Mouse (Mus musculus) midbrain, embryonic 12.5 days (tissue): ENCODE results near the gene Aen. TPM values are rescaled to one million over a fixed set of nuclear protein-coding genes. Genes with fewer than 3 reads are reported as not detected.

Source experiments
- ATAC-seq: fragments of 200-750 bp; cut with Nextera tagmentation; 2 replicates; pipeline ENCODE4 v1.8.0; 2017; ENCODE audit warnings: low read depth, moderate TSS enrichment, moderate library complexity; ENCODE audit not compliant: low FRiP score
- H3K27ac ChIP-seq: fragments of 300-500 bp; sonication (generic); replicated peaks from 2 replicates; pipeline ENCODE4 v1.5.1; 2016; ENCODE audit warnings: mild to moderate bottlenecking
- H3K27me3 ChIP-seq: fragments of 300-500 bp; sonication (generic); 2 replicates; pipeline ENCODE4 v1.6.1; 2016; ENCODE audit warnings: mild to moderate bottlenecking
- H3K36me3 ChIP-seq: fragments of 300-500 bp; sonication (generic); 2 replicates; pipeline ENCODE4 v1.6.1; 2016
- H3K4me1 ChIP-seq: fragments of 300-500 bp; sonication (generic); 2 replicates; pipeline ENCODE4 v1.6.1; 2016
- H3K4me2 ChIP-seq: fragments of 300-500 bp; sonication (generic); replicated peaks from 2 replicates; pipeline ENCODE4 v1.6.1; 2016; ENCODE audit warnings: mild to moderate bottlenecking, moderate library complexity
- H3K4me3 ChIP-seq: fragments of 300-500 bp; sonication (generic); 2 replicates; pipeline ENCODE4 v1.5.1; 2016; ENCODE audit warnings: mild to moderate bottlenecking
- H3K9ac ChIP-seq: fragments of 300-500 bp; sonication (generic); replicated peaks from 2 replicates; pipeline ENCODE4 v1.6.1; 2016; ENCODE audit warnings: mild to moderate bottlenecking, moderate library complexity
- H3K9me3 ChIP-seq: fragments of 300-500 bp; sonication (generic); 2 replicates; pipeline ENCODE4 v1.6.1; 2016; ENCODE audit warnings: mild to moderate bottlenecking
- WGBS: fragments of 180-500 bp; shearing (Covaris S2); methylation state at CpG from one replicate; pipeline ENCODE4 v1.1.7; 2016; 5-methylcytosine and 5-hydroxymethylcytosine counted together
- polyA plus RNA-seq: library from polyadenylated mRNA; unstranded; fragments of >200 nt; fragmentation: Nextera tagmentation; extraction: Ambion mirVana; gene quantifications from 2 replicates; pipeline ENCODE4 v1.2.1, GENCODE M21; 2016

Gene Aen
- polyA plus RNA-seq: 50.1 and 51.3 TPM in 2 replicates

- H3K4me2 ChIP-seq: peak within 1 kb of the TSS; percentile 93
- peak within 1 kb of the TSS; percentile 69 for H3K9ac ChIP-seq
- no peaks in the 10 kb centered on the region for H3K36me3 ChIP-seq
- peak within 1 kb of the TSS; percentile 94 for H3K4me3 ChIP-seq
- no peaks in the 10 kb centered on the region for H3K9me3 ChIP-seq
- WGBS: 5% methylated on average over 53 of the region's 53 CpGs
- peaks cover 19% of the 10 kb centered on the region for H3K4me1 ChIP-seq
- ATAC-seq: peak; percentile 98
- no peak within 1 kb of the TSS for H3K27ac ChIP-seq
- no peaks in the 10 kb centered on the region; the same call in 1 of the 2 replicates for H3K27me3 ChIP-seq
Observed at GRCm38 (mm10) chr7:78895653-78896333, at the start of gene Aen. TSS of gene Aen (plus strand) at chr7:78895854.

- no peak for ATAC-seq
- Histone ChIP-seq H3K4me1 (peaks cover 9% of the 10 kb centered on the region), H3K9me3 (no peaks in the 10 kb centered on the region), H3K36me3 (peaks cover 26% of the 10 kb centered on the region), H3K4me3 (peak overlapping the region; percentile 82), H3K9ac (peak overlapping the region; percentile 85), H3K27ac (no peak overlapping the region), H3K4me2 (peak overlapping the region; percentile 65), H3K27me3 (no peaks in the 10 kb centered on the region)
- 35% methylated on average over 12 of the region's 12 CpGs for WGBS
Observed at GRCm38 (mm10) chr7:78846066-78846716, 49.5 kb upstream of the Aen start.

GRCm38 (mm10) chr7:78846737-78847434 lies 48.8 kb upstream of the Aen start, which contains the start of gene Det1:
TSS of gene Det1 (minus strand) at chr7:78847263.
- peak within 1 kb of the TSS; percentile 65 for H3K4me2 ChIP-seq
- peak; percentile 96 for ATAC-seq
- H3K9ac ChIP-seq: peak within 1 kb of the TSS; percentile 85
- no peaks in the 10 kb centered on the region for H3K27me3 ChIP-seq
- peak within 1 kb of the TSS; percentile 64 for H3K27ac ChIP-seq
- H3K4me1 ChIP-seq: peaks cover 9% of the 10 kb centered on the region
- H3K9me3 ChIP-seq: no peaks in the 10 kb centered on the region
- under 1% methylated on average over 54 of the region's 54 CpGs for WGBS
- H3K4me3 ChIP-seq: peak within 1 kb of the TSS; percentile 82
- peaks cover 22% of the 10 kb centered on the region for H3K36me3 ChIP-seq

GRCm38 (mm10) chr7:78854051-78854450 lies 41.6 kb upstream of the Aen start:
- no peak overlapping the region for H3K4me3 ChIP-seq
- H3K4me2 ChIP-seq: no peak overlapping the region
- no peak for ATAC-seq
- H3K4me1 ChIP-seq: no peaks in the 10 kb centered on the region
- H3K9me3 ChIP-seq: no peaks in the 10 kb centered on the region
- no peaks in the 10 kb centered on the region for H3K36me3 ChIP-seq
- H3K27me3 ChIP-seq: 0 out of 2 replicates have a peak, but pooled peaks cover 8% of the 10 kb centered on the region
- no peak overlapping the region for H3K27ac ChIP-seq
- no peak overlapping the region for H3K9ac ChIP-seq
- 76% methylated on average over 4 of the region's 4 CpGs for WGBS

- no peak overlapping the region for H3K4me2 ChIP-seq
- H3K27ac ChIP-seq: no peak overlapping the region
- WGBS: 61% methylated on average over 5 of the region's 5 CpGs
- no peak overlapping the region for H3K9ac ChIP-seq
- H3K27me3 ChIP-seq: 0 out of 2 replicates have a peak, but pooled peaks cover 8% of the 10 kb centered on the region
- no peak overlapping the region for H3K4me3 ChIP-seq
- no peak for ATAC-seq
- no peaks in the 10 kb centered on the region for H3K36me3 ChIP-seq
- no peaks in the 10 kb centered on the region for H3K4me1 ChIP-seq
- no peaks in the 10 kb centered on the region for H3K9me3 ChIP-seq
Observed at GRCm38 (mm10) chr7:78855044-78855655, 40.5 kb upstream of the Aen start.

- H3K9ac ChIP-seq: no peak overlapping the region
- no peaks in the 10 kb centered on the region for H3K27me3 ChIP-seq
- ATAC-seq: no peak
- H3K4me2 ChIP-seq: no peak overlapping the region
- WGBS: 73% methylated on average over 7 of the region's 7 CpGs
- no peaks in the 10 kb centered on the region for H3K36me3 ChIP-seq
- 0 out of 2 replicates have a peak, but pooled peaks cover 4% of the 10 kb centered on the region for H3K4me1 ChIP-seq
- no peaks in the 10 kb centered on the region for H3K9me3 ChIP-seq
- H3K4me3 ChIP-seq: no peak overlapping the region
- no peak overlapping the region for H3K27ac ChIP-seq
Observed at GRCm38 (mm10) chr7:78863796-78864445, 31.7 kb upstream of the Aen start.

- no peaks in the 10 kb centered on the region for H3K27me3 ChIP-seq
- H3K9ac ChIP-seq: no peak overlapping the region
- no peaks in the 10 kb centered on the region for H3K36me3 ChIP-seq
- H3K9me3 ChIP-seq: no peaks in the 10 kb centered on the region
- no peak overlapping the region for H3K4me2 ChIP-seq
- no peak overlapping the region for H3K4me3 ChIP-seq
- WGBS: 88% methylated on average over 4 of the region's 4 CpGs
- H3K27ac ChIP-seq: no peak overlapping the region
- 0 out of 2 replicates have a peak, but pooled peaks cover 4% of the 10 kb centered on the region for H3K4me1 ChIP-seq
- ATAC-seq: no peak
Observed at GRCm38 (mm10) chr7:78864446-78864802, 31.2 kb upstream of the Aen start.

GRCm38 (mm10) chr7:78865212-78865949 lies 30.3 kb upstream of the Aen start:
- Histone ChIP-seq H3K4me1 (0 out of 2 replicates have a peak, but pooled peaks cover 4% of the 10 kb centered on the region), H3K4me2 (no peak overlapping the region), H3K4me3 (no peak overlapping the region), H3K36me3 (no peaks in the 10 kb centered on the region), H3K9ac (no peak overlapping the region), H3K27me3 (no peaks in the 10 kb centered on the region), H3K9me3 (no peaks in the 10 kb centered on the region), H3K27ac (no peak overlapping the region)
- no peak for ATAC-seq
- 70% methylated on average over 12 of the region's 12 CpGs for WGBS

- Histone ChIP-seq H3K36me3 (no peaks in the 10 kb centered on the region), H3K4me2 (no peak overlapping the region), H3K9ac (no peak overlapping the region), H3K4me3 (no peak overlapping the region), H3K27ac (no peak overlapping the region), H3K4me1 (0 out of 2 replicates have a peak, but pooled peaks cover 4% of the 10 kb centered on the region), H3K9me3 (no peaks in the 10 kb centered on the region), H3K27me3 (no peaks in the 10 kb centered on the region)
- 69% methylated on average over 5 of the region's 5 CpGs for WGBS
- no peak for ATAC-seq
Observed at GRCm38 (mm10) chr7:78868731-78869130, 26.9 kb upstream of the Aen start.

- 79% methylated on average over 6 of the region's 6 CpGs for WGBS
- no peaks in the 10 kb centered on the region for H3K27me3 ChIP-seq
- H3K9me3 ChIP-seq: no peaks in the 10 kb centered on the region
- H3K4me2 ChIP-seq: no peak overlapping the region
- no peaks in the 10 kb centered on the region for H3K4me1 ChIP-seq
- no peak overlapping the region for H3K4me3 ChIP-seq
- no peaks in the 10 kb centered on the region for H3K36me3 ChIP-seq
- ATAC-seq: no peak
- no peak overlapping the region for H3K27ac ChIP-seq
- H3K9ac ChIP-seq: no peak overlapping the region
Observed at GRCm38 (mm10) chr7:78872366-78872765, 23.3 kb upstream of the Aen start.

- no peaks in the 10 kb centered on the region for H3K27me3 ChIP-seq
- no peaks in the 10 kb centered on the region for H3K4me1 ChIP-seq
- no peak for ATAC-seq
- no peaks in the 10 kb centered on the region for H3K36me3 ChIP-seq
- no peak overlapping the region for H3K9ac ChIP-seq
- 83% methylated on average over 5 of the region's 5 CpGs for WGBS
- no peak overlapping the region for H3K4me2 ChIP-seq
- no peaks in the 10 kb centered on the region for H3K9me3 ChIP-seq
- no peak overlapping the region for H3K27ac ChIP-seq
- no peak overlapping the region for H3K4me3 ChIP-seq
Observed at GRCm38 (mm10) chr7:78872831-78873230, 22.8 kb upstream of the Aen start.
